Mouse (Mus musculus) heart, embryonic 16.5 days (tissue): Measurements from ENCODE around the gene Entpd1. TPM values are rescaled to one million over a fixed set of nuclear protein-coding genes. Genes with fewer than 3 reads are reported as not detected.

Source experiments
- ATAC-seq: fragments of 200-750 bp; cut with Nextera tagmentation; replicated peaks from 2 replicates; pipeline ENCODE4 v1.8.0; 2017; ENCODE audit warnings: moderate number of reproducible peaks; ENCODE audit not compliant: insufficient read depth, low FRiP score; ENCODE audit errors: extremely low read depth
- H3K27ac ChIP-seq: fragments of 300-500 bp; sonication (generic); 2 replicates; pipeline ENCODE4 v1.5.1; 2014; ENCODE audit warnings: mild to moderate bottlenecking, low read length, control low read depth, moderate library complexity
- H3K27me3 ChIP-seq: fragments of 300-500 bp; sonication (generic); 2 replicates; pipeline ENCODE4 v1.6.1; 2014; ENCODE audit warnings: low read length, mixed read lengths; ENCODE audit not compliant: control insufficient read depth, insufficient read depth
- H3K36me3 ChIP-seq: fragments of 300-500 bp; sonication (generic); 2 replicates; pipeline ENCODE4 v1.6.1; 2014; ENCODE audit not compliant: control insufficient read depth, insufficient read depth
- H3K4me1 ChIP-seq: fragments of 300-500 bp; sonication (generic); 2 replicates; pipeline ENCODE4 v1.6.1; 2014; ENCODE audit warnings: low read length, mixed read lengths; ENCODE audit not compliant: control insufficient read depth, insufficient read depth
- H3K4me2 ChIP-seq: fragments of 300-500 bp; sonication (generic); 2 replicates; pipeline ENCODE4 v1.6.1; 2014; ENCODE audit warnings: low read depth, mild to moderate bottlenecking, control low read depth, low read length
- H3K4me3 ChIP-seq: fragments of 300-500 bp; sonication (generic); 2 replicates; pipeline ENCODE4 v1.5.1; 2014; ENCODE audit warnings: mild to moderate bottlenecking, control low read depth, low read length
- H3K9ac ChIP-seq: fragments of 300-500 bp; sonication (generic); 2 replicates; pipeline ENCODE4 v1.6.1; 2014; ENCODE audit warnings: low read length, control low read depth
- H3K9me3 ChIP-seq: fragments of 300-500 bp; sonication (generic); replicated peaks from 2 replicates; pipeline ENCODE4 v1.6.1; 2016; ENCODE audit warnings: low read length; ENCODE audit not compliant: control insufficient read depth
- WGBS: fragments of 180-500 bp; shearing (Covaris S2); extraction: QIAGEN DNeasy Blood & Tissue Kit; methylation state at CpG from one replicate; pipeline ENCODE4 v1.1.7; 2014; 5-methylcytosine and 5-hydroxymethylcytosine counted together
- polyA plus RNA-seq: library from polyadenylated mRNA; unstranded; fragments of >200 nt; fragmentation: Nextera tagmentation; extraction: Ambion mirVana; gene quantifications from 2 replicates; pipeline ENCODE4 v1.2.1, GENCODE M21; 2015

The Entpd1 gene
- polyA plus RNA-seq, 1 experiment from 2014 or later: 11.7 TPM

DNA sequence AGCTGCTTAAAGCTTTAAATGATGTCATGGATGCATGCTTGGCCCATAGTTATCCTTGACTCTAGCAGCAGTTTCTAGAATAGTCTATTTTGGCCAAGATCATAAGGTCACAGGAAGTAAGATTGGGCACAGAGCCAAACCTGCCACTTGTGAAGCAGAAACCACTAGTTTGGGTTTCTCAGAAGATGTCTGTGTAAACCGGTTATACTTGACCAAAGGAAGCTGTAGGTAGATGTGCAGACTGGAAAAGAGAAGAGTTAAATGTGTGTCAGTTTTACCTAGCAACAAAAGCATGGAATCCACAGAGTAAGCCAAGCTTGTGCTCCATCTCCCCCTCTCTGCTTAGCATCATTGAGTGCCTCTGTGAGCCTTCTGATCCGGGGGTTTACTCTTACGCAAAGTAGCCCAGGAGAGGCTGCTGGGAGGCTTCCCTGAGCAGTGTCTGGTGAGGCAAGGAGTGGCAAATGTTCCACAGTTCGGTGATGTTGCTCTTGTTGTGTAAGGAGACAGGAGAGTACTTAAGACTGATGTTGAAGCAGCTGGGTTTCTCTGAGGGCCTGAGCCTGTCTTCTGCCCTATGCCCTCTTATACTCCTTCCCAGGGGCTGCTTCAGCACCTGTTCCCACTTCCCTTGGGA lies 75.2 kb downstream of the Entpd1 start:
- no peaks in the 10 kb centered on the region for H3K27me3 ChIP-seq
- H3K36me3 ChIP-seq: no peaks in the 10 kb centered on the region
- H3K9ac ChIP-seq: no peak overlapping the region
- WGBS: 69% methylated on average over 4 of the region's 4 CpGs
- no peak for ATAC-seq
- H3K9me3 ChIP-seq: no peaks in the 10 kb centered on the region
- no peak overlapping the region for H3K4me3 ChIP-seq
- no peak overlapping the region for H3K27ac ChIP-seq
- no peak overlapping the region for H3K4me2 ChIP-seq
- H3K4me1 ChIP-seq: peaks cover 2% of the 10 kb centered on the region; the same call in 1 of the 2 replicates

DNA sequence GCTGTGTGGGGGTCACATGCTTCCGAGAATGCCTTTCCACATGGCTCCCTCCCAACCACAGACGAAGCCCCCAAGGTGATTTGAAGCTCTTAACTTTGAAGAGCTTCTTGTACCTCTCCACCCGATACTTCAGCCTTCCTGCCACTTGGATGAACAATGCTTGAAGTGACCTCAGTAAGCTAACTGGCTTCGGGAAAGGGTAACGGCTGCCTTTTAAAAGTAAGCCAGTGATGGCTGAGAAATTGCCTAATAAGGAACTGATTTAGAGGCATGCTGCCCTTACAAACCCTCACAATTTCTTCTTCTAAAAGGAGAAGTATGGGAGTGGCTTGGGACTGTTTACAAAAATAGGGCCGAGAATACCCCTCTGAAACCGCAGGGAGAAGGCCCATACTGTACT lies 81.0 kb downstream of the Entpd1 start:
- no peaks in the 10 kb centered on the region for H3K27me3 ChIP-seq
- no peak for ATAC-seq
- WGBS: 68% methylated on average over 7 of the region's 7 CpGs
- H3K4me3 ChIP-seq: no peak overlapping the region
- no peaks in the 10 kb centered on the region for H3K9me3 ChIP-seq
- no peaks in the 10 kb centered on the region for H3K36me3 ChIP-seq
- H3K27ac ChIP-seq: no peak overlapping the region
- no peaks in the 10 kb centered on the region; the same call in 1 of the 2 replicates for H3K4me1 ChIP-seq
- H3K4me2 ChIP-seq: no peak overlapping the region
- no peak overlapping the region for H3K9ac ChIP-seq

DNA sequence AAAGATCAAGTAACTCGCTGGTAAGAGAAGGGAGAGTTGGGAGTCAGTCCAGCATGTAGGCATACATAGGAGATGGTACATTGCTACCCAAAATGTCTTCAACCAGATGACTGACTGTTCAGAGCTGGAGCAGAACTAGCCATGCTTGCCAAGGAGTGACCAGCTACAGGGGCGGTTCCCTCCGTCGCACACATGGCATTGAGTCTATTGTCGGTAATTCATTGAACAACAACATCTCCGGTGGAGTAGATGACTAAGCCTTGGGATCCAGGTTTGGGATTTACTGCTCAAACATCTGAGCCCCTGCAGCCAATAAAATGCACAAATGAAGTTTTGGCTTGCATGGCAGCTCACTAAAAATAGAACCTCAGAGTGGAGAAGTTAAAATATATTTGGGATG lies 84.0 kb downstream of the Entpd1 start:
- no peak for ATAC-seq
- H3K9ac ChIP-seq: no peak overlapping the region
- H3K36me3 ChIP-seq: no peaks in the 10 kb centered on the region
- 86% methylated on average over 6 of the region's 6 CpGs for WGBS
- no peaks in the 10 kb centered on the region for H3K9me3 ChIP-seq
- no peak overlapping the region for H3K27ac ChIP-seq
- H3K27me3 ChIP-seq: no peaks in the 10 kb centered on the region
- H3K4me3 ChIP-seq: no peak overlapping the region
- no peaks in the 10 kb centered on the region; the same call in 1 of the 2 replicates for H3K4me1 ChIP-seq
- no peak overlapping the region for H3K4me2 ChIP-seq

DNA sequence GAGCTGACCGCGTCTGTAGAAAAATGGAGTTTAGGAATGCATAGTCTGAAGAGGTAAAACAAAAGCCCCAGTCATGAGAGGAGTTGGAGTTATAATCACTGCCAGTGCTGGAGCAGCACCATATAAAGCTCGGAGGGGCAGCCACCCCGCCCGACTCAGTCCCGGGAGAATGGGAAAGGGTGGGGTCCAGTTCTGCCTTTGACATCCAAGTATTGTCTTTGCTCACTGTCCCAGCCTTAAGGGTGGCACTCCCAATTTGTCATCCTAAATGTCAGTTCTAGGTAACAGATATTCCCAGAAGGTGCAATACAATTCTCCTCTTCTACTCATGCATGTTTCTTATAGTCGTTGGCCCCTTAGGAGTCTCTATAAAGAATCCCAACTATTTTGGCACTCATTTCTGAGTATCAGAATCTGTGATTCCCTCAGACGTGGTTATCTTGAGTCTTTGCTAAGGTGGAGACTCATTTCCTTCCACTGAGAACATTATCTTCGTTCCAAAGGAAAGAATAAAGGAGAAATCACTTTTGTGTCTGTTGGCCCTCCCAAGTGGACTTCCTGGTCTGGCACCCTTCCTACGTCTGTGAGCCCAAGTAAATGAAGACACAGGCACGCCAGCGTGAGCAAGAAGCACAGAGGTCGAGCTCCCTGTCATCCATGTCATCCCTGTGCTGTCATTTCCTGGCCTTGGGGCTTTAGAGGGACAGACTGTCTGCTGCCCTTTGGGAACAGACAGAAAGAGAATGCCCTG lies 86.1 kb downstream of the Entpd1 start:
- no peaks in the 10 kb centered on the region for H3K9me3 ChIP-seq
- H3K9ac ChIP-seq: no peak overlapping the region
- no peak overlapping the region for H3K4me2 ChIP-seq
- 52% methylated on average over 13 of the region's 13 CpGs for WGBS
- no peaks in the 10 kb centered on the region for H3K27me3 ChIP-seq
- H3K4me1 ChIP-seq: peaks cover 4% of the 10 kb centered on the region
- H3K27ac ChIP-seq: no peak overlapping the region
- no peak overlapping the region for H3K4me3 ChIP-seq
- no peaks in the 10 kb centered on the region for H3K36me3 ChIP-seq
- 0 out of 2 replicates have a peak, but pooled peaks have one; percentile 45 for ATAC-seq

DNA sequence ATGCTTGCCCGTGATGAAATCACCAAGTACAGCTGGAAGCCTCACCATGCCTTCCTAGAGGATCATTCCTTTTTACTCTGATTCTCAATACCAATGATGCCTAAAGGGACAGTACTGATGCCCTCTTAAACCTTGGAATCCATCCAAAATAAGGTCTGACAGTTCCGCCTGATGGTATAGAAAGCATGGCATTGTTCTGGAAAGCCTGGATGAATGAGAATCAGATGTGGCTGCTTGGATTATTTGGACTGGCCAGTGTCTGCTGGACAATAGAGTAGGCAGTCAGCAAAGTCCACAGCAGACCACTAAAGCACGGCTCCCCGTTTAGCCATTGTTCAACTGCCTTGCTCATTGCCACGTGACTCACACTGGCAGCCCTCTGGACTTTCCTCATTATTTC lies 87.7 kb downstream of the Entpd1 start:
- Histone ChIP-seq H3K4me1 (peaks cover 4% of the 10 kb centered on the region), H3K9ac (no peak overlapping the region), H3K4me3 (no peak overlapping the region), H3K36me3 (no peaks in the 10 kb centered on the region), H3K27me3 (no peaks in the 10 kb centered on the region), H3K9me3 (no peaks in the 10 kb centered on the region), H3K4me2 (no peak overlapping the region), H3K27ac (no peak overlapping the region)
- ATAC-seq: no peak
- 75% methylated on average over 5 of the region's 5 CpGs for WGBS

DNA sequence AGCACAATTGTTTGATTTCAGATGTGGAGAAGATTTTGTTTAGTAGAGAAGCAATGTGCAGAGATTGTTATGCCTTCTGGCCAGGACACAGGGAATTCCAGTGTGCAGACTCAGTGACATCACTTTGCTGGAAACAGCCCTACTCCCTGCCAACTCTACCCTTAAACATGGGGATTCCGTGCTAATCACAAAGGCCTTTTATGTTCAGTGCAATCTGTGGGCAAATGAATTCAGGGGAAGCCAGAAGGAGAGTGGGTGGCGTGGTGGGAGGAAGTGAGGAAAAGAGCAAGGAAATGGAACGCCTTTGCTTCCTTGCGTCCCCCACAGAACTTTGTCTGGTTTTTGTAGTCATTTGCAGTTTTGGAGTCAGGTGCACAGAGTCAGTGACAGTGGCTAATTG lies 90.2 kb downstream of the Entpd1 start:
- ATAC-seq: no peak
- WGBS: 50% methylated on average over 4 of the region's 4 CpGs
- H3K27ac ChIP-seq: no peak overlapping the region
- H3K4me1 ChIP-seq: peaks cover 4% of the 10 kb centered on the region
- H3K4me3 ChIP-seq: no peak overlapping the region
- no peaks in the 10 kb centered on the region for H3K27me3 ChIP-seq
- H3K9me3 ChIP-seq: no peaks in the 10 kb centered on the region
- H3K9ac ChIP-seq: no peak overlapping the region
- H3K4me2 ChIP-seq: no peak overlapping the region
- no peaks in the 10 kb centered on the region for H3K36me3 ChIP-seq

DNA sequence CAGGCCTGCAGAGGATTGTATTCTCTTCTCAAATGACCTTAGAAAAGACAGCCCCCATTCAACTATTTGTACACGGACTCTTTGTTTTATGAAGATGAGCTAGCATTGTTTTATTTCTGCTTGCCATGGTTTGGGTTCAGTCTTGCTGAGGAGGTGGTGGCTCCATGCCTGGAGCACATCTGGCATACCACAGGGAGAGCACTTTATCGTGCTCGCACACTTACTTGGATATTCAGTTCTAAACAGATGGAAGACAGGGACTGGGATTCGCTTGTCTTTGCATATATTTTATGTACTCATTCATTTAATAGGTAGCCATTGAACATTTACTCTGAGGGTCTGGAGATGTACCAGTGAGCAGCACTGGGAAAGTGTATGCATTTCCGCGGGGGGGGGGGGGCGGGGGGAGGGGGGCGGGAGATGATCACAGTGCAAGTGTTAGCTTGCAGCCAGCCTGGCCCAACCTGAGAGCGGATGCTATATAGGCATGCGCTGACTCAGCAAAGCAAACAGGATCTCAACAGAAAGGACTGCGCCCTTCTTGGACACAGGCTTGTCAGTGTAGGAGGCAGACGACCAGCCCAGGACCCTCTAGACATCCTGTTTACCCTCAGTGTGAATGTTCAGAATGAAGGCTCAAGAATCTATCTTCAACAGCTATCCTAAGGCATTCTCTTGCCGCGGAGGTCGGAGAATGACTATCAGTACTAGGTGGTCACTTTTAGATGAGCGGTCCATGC lies 100.9 kb downstream of the Entpd1 start:
- no peak for ATAC-seq
- no peak overlapping the region for H3K4me2 ChIP-seq
- no peaks in the 10 kb centered on the region for H3K27me3 ChIP-seq
- no peaks in the 10 kb centered on the region for H3K9me3 ChIP-seq
- H3K9ac ChIP-seq: no peak overlapping the region
- H3K4me3 ChIP-seq: no peak overlapping the region
- peaks cover 7% of the 10 kb centered on the region; the same call in 1 of the 2 replicates for H3K4me1 ChIP-seq
- no peaks in the 10 kb centered on the region for H3K36me3 ChIP-seq
- 76% methylated on average over 16 of the region's 16 CpGs for WGBS
- H3K27ac ChIP-seq: no peak overlapping the region

DNA sequence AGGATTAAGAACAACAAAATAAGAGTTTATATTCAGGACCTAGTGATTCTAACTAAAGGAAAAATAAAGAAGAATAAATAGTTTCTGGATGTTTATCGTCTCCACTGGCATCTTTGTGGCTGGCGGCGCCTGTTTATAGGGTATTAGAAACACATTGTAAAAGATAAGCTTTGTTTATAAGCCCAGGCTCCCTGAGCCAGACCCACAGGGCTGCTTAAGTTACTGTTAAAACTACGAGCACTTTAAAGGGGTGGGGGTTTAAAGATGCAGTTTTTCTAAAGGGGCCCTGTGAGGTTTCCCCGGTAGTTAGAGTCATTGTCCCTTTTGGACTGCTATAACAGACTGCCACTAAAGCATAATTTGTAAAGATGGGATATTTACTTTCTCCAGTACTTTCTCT lies 102.5 kb downstream of the Entpd1 start:
- H3K27ac ChIP-seq: no peak overlapping the region
- H3K9ac ChIP-seq: no peak overlapping the region

DNA sequence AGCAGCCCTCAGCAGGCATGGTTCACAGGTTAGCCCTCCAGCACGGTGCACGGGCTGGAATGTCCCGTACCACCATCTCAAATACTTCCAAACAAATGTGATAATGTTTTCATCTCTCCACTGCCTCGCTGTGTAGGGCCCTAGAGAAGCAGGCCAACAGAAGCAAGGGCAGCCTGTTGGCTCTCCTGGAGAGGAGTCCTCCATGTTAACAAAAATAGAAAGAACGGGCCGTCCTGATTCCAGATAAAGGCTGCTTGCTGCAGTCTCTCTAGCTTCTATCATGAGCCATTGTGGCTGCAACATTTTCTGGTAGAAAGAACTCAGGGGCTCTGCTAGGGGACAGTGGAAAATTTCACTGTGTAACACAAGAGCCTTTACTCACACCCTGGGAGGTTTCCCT lies 104.8 kb downstream of the Entpd1 start:
- Histone ChIP-seq H3K27ac (peak overlapping the region; percentile 59), H3K9me3 (no peaks in the 10 kb centered on the region), H3K4me2 (peak overlapping the region; percentile 21; the same call in 1 of the 2 replicates), H3K4me1 (peaks cover 12% of the 10 kb centered on the region; the same call in 1 of the 2 replicates), H3K36me3 (no peaks in the 10 kb centered on the region), H3K9ac (0 out of 2 replicates have a peak overlapping the region, but pooled peaks have one; percentile 41), H3K4me3 (no peak overlapping the region), H3K27me3 (no peaks in the 10 kb centered on the region)
- 32% methylated on average over 6 of the region's 6 CpGs for WGBS
- ATAC-seq: peak; percentile 69

More for the DNA sequence above, 102.5 kb downstream of the Entpd1 start:
- no peaks in the 10 kb centered on the region for H3K9me3 ChIP-seq
- no peaks in the 10 kb centered on the region for H3K36me3 ChIP-seq
- no peak overlapping the region for H3K4me2 ChIP-seq
- ATAC-seq: no peak
- no peaks in the 10 kb centered on the region for H3K27me3 ChIP-seq
- 77% methylated on average over 5 of the region's 5 CpGs for WGBS
- H3K4me3 ChIP-seq: no peak overlapping the region
- peaks cover 7% of the 10 kb centered on the region; the same call in 1 of the 2 replicates for H3K4me1 ChIP-seq
